ENCODE assay signal across 8 mouse cellular contexts in the genomic region with DNA sequence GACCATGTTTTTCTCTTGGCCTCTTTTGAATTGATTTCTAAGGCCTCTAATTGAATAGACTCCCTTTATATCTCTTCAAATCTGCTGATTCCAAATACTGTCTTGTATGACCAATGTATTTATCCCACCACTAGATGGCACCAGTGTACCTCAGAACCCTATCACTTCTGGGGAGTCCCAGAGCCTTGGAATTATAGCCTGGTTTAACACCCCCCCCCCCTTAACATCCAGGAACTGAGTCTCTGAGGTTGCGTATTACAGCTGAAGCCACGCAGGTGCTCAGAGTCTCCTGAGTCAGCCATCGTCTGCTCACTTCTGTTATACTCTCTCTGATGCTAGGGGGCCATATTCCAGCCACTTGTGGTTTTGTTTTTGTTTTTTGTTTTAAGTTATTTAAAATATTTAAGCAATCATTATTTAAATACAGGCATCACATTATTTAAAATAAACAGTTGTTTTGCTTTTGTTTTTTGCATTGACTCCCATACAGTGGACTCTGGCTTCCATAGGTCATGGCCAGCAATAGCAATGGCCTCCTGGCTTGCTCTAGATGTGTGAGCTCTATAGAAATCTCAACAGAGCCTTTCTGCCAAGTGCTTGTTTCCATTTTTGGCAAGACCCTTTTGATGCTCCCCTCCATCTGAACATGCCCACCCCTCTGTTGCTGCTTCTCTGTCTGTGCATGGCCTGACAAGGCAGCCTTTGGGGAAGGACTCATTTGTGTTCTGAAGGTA.
DNase-seq lines count a peak whose midpoint lies in the region; ATAC-seq and TF ChIP-seq lines count a peak whose summit lies in the region.

No protein-coding gene starts in this region.

- WGBS in limb, embryonic 14.5 days: 18% methylated on average over 3 of the region's 3 CpGs
- WGBS in neural tube, embryonic 13.5 days: 66% methylated on average over 3 of the region's 3 CpGs

- H3K27me3 ChIP-seq in limb, embryonic 14.5 days (ENCODE audit: control insufficient read depth, insufficient read depth, low read length): no peaks in the 10 kb centered on the region
- H3K27me3 ChIP-seq in neural tube, embryonic 13.5 days: no peaks in the 10 kb centered on the region

- no peak for TF ChIP-seq POLR2A in limb, embryonic 14.5 days (IDR thresholded peaks at IDR 0.05; ENCODE audit: borderline replicate concordance, extremely low read depth, insufficient read depth, insufficient read length)

- H3K36me3 ChIP-seq in limb, embryonic 14.5 days (ENCODE audit: control insufficient read depth, insufficient read depth, low read length): no peaks in the 10 kb centered on the region
- no peaks in the 10 kb centered on the region for H3K36me3 ChIP-seq in neural tube, embryonic 13.5 days

- H3K9me3 ChIP-seq in limb, embryonic 14.5 days (ENCODE audit: control insufficient read depth, low read length): no peaks in the 10 kb centered on the region
- no peaks in the 10 kb centered on the region for H3K9me3 ChIP-seq in neural tube, embryonic 13.5 days

- intact Hi-C loops in left cerebral cortex, adult 2 months (cut with DNase I): loop anchor here (1.0 to 5.0 kb wide), 4 partner anchors 194 to 726 kb away; a partner anchor contains a TSS
- intact Hi-C loops in left cerebral cortex, postnatal 36 days (cut with DNase I): loop anchor here (2.0 to 5.0 kb wide), 3 partner anchors 194 to 726 kb away; a partner anchor contains a TSS

- no peak overlapping the region for H3K4me2 ChIP-seq in limb, embryonic 14.5 days (replicated peaks; ENCODE audit: low read depth, low read length, severe bottlenecking)
- no peak overlapping the region for H3K4me2 ChIP-seq in neural tube, embryonic 13.5 days

- H3K9ac ChIP-seq in limb, embryonic 14.5 days (ENCODE audit: low read depth, low read length, severe bottlenecking): no peak overlapping the region
- H3K9ac ChIP-seq in neural tube, embryonic 13.5 days: no peak overlapping the region

- H3K4me3 ChIP-seq in left cerebral cortex, adult 2 months: no peak overlapping the region
- H3K4me3 ChIP-seq in limb, embryonic 14.5 days (replicated peaks; ENCODE audit: low read length): no peak overlapping the region
- H3K4me3 ChIP-seq in neural tube, embryonic 13.5 days: no peak overlapping the region

- DNase-seq in left cerebral cortex, adult 2 months (ENCODE audit: extremely low spot score in 1 of 2, low spot score in 2 of 2): no peak
- DNase-seq in left cerebral cortex, postnatal 36 days (ENCODE audit: low spot score in 2 of 2): no peak
- peak; percentile 58 for DNase-seq in MN1 (ENCODE audit: low spot score)
- peak; percentile 58 for DNase-seq in embryo, embryonic 9.5 days (ENCODE audit: extremely low spot score)
- peak; percentile 57 for DNase-seq in heart, postnatal 4 days
- DNase-seq in limb, embryonic 14.5 days (ENCODE audit: low spot score): peak; percentile 80
- no peak for DNase-seq in T-cell, adult 2 months (ENCODE audit: low spot score)

- peaks cover 3% of the 10 kb centered on the region; the same call in 1 of the 2 replicates for H3K4me1 ChIP-seq in limb, embryonic 14.5 days (ENCODE audit: control insufficient read depth, insufficient read depth, low read length)
- H3K4me1 ChIP-seq in neural tube, embryonic 13.5 days (replicated peaks): peaks cover 9% of the 10 kb centered on the region

- no peak overlapping the region for H3K27ac ChIP-seq in left cerebral cortex, adult 2 months
- no peak overlapping the region for H3K27ac ChIP-seq in limb, embryonic 14.5 days (replicated peaks; ENCODE audit: low read depth, low read length)
- H3K27ac ChIP-seq in neural tube, embryonic 13.5 days (replicated peaks): no peak overlapping the region

- TF ChIP-seq CTCF in left cerebral cortex, adult 2 months (IDR thresholded peaks at IDR 0.05): peak; percentile 68

- ATAC-seq in limb, embryonic 14.5 days (ENCODE audit: low FRiP score, low read depth): peak; percentile 79
- ATAC-seq in neural tube, embryonic 13.5 days (ENCODE audit: low read depth): 0 out of 2 replicates have a peak, but pooled peaks have one; percentile 50

Comparison
In these comparisons a context has a peak if more than half of its experiments do, and no peak if none do; other contexts are left out.
1. DNase-seq: peak in MN1 (single experiment), embryo, embryonic 9.5 days (single experiment), heart, postnatal 4 days (single experiment) and limb, embryonic 14.5 days (single experiment); none in left cerebral cortex, adult 2 months (0 of 2), left cerebral cortex, postnatal 36 days (0 of 2) and T-cell, adult 2 months (single experiment).